Mouse (Mus musculus): ENCODE measurements around the gene Smyd2. TPM values are rescaled to one million over a fixed set of nuclear protein-coding genes. Genes with fewer than 3 reads are reported as not detected.

Gene Smyd2
- total and polyA plus RNA-seq, 3 experiments = 140 to 146 TPM; not detected in 1

- Histone ChIP-seq H3K9me3 (replicated peaks; ENCODE audit: insufficient read depth, low read length) (no peaks in the 10 kb centered on the region), H3K4me1 (ENCODE audit: control insufficient read depth in 1 of 2, insufficient read depth in 2 of 2, low read length in 2 of 2) (peaks cover 0 to 2% of the 10 kb centered on the region in 2 experiments; a peak in 1 of 4 replicates), H3K79me2 (ENCODE audit: control insufficient read depth, insufficient read depth, low read length, poor library complexity) (no peaks in the 10 kb centered on the region), H3K4me3 (ENCODE audit: control insufficient read depth in 1 of 2, insufficient read depth in 1 of 2, low read depth in 2 of 2, low read length in 2 of 2) (no peak overlapping the region), H3K27ac (ENCODE audit: control insufficient read depth, low read depth, low read length) (no peak overlapping the region), H3K36me3 (ENCODE audit: control insufficient read depth in 1 of 2, insufficient read depth in 2 of 2, low read length in 2 of 2) (no peaks in the 10 kb centered on the region; a peak in 1 of 4 replicates), H3K27me3 (ENCODE audit: control insufficient read depth in 1 of 2, insufficient read depth in 2 of 2, low read length in 2 of 2) (no peaks in the 10 kb centered on the region), H3K9ac (ENCODE audit: control insufficient read depth, low read depth, low read length, poor library complexity, severe bottlenecking) (no peak overlapping the region)
- TF ChIP-seq POLR2A (IDR thresholded peaks at IDR 0.05; ENCODE audit: control insufficient read depth in 1 of 2, insufficient read depth in 1 of 2, low read depth in 1 of 2, low read length in 2 of 2, poor library complexity in 1 of 2) (no peak), USF2 (IDR thresholded peaks at IDR 0.05; ENCODE audit: borderline replicate concordance in 1 of 2, insufficient read depth in 1 of 2, low read depth in 1 of 2, low read length in 2 of 2) (no peak), CTCF (IDR thresholded peaks at IDR 0.05 in 2 of 3, conservative IDR thresholded peaks at IDR 0.05 in 1 of 3; ENCODE audit: control insufficient read depth in 1 of 3, insufficient read depth in 1 of 3, low read depth in 2 of 3, low read length in 3 of 3, poor library complexity in 1 of 3, severe bottlenecking in 1 of 3) (no peak), MAFK (IDR thresholded peaks at IDR 0.05; ENCODE audit: borderline replicate concordance, low read depth, low read length) (no peak), MAX (IDR thresholded peaks at IDR 0.05; ENCODE audit: low read length) (no peak), TCF12 (IDR thresholded peaks at IDR 0.05; ENCODE audit: low read depth, low read length) (no peak), GATA1 (IDR thresholded peaks at IDR 0.05; ENCODE audit: low read depth, low read length) (no peak)
- DNase-seq (ENCODE audit: low read depth, low spot score) = no peak
These were observed 70.1 kb downstream of the Smyd2 start for GRCm38 (mm10) chr1:189852051-189852450.

GRCm38 (mm10) chr1:189849550-189849949, 72.6 kb downstream of the Smyd2 start:
- Histone ChIP-seq H3K9ac (ENCODE audit: control insufficient read depth, low read depth, low read length, poor library complexity, severe bottlenecking) (no peak overlapping the region), H3K79me2 (ENCODE audit: control insufficient read depth, insufficient read depth, low read length, poor library complexity) (no peaks in the 10 kb centered on the region), H3K9me3 (replicated peaks; ENCODE audit: insufficient read depth, low read length) (no peaks in the 10 kb centered on the region), H3K4me3 (ENCODE audit: control insufficient read depth in 1 of 2, insufficient read depth in 1 of 2, low read depth in 2 of 2, low read length in 2 of 2) (no peak overlapping the region), H3K4me1 (ENCODE audit: control insufficient read depth in 1 of 2, insufficient read depth in 2 of 2, low read length in 2 of 2) (peaks cover 0 to under 1% of the 10 kb centered on the region in 2 experiments; a peak in 1 of 4 replicates), H3K27me3 (ENCODE audit: control insufficient read depth in 1 of 2, insufficient read depth in 2 of 2, low read length in 2 of 2) (no peaks in the 10 kb centered on the region), H3K27ac (ENCODE audit: control insufficient read depth, low read depth, low read length) (no peak overlapping the region), H3K36me3 (ENCODE audit: control insufficient read depth in 1 of 2, insufficient read depth in 2 of 2, low read length in 2 of 2) (no peaks in the 10 kb centered on the region)
- DNase-seq (ENCODE audit: low read depth, low spot score) = no peak
- TF ChIP-seq MAFK (IDR thresholded peaks at IDR 0.05; ENCODE audit: borderline replicate concordance, low read depth, low read length) = no peak
- no peak for TF ChIP-seq TCF12 (IDR thresholded peaks at IDR 0.05; ENCODE audit: low read depth, low read length)
- no peak for TF ChIP-seq CHD2 (IDR thresholded peaks at IDR 0.05; ENCODE audit: low read length)
- TF ChIP-seq POLR2A (IDR thresholded peaks at IDR 0.05; ENCODE audit: control insufficient read depth in 1 of 2, insufficient read depth in 1 of 2, low read depth in 1 of 2, low read length in 2 of 2, poor library complexity in 1 of 2) = no peak
- no peak for TF ChIP-seq MAZ (IDR thresholded peaks at IDR 0.05; ENCODE audit: low read depth, low read length)
- no peak for TF ChIP-seq ZKSCAN1 (IDR thresholded peaks at IDR 0.05; ENCODE audit: low read depth, low read length)
- no peak for TF ChIP-seq POLR2AphosphoS2 (IDR thresholded peaks at IDR 0.05; ENCODE audit: low read length)
- no peak for TF ChIP-seq JUND (IDR thresholded peaks at IDR 0.05; ENCODE audit: low read depth, low read length)
- TF ChIP-seq NELFE (IDR thresholded peaks at IDR 0.05; ENCODE audit: low read depth, low read length) = no peak
- TF ChIP-seq MXI1 (IDR thresholded peaks at IDR 0.05; ENCODE audit: low read depth, low read length) = no peak
- TF ChIP-seq ZMIZ1 (IDR thresholded peaks at IDR 0.05; ENCODE audit: low read depth, low read length) = no peak
- no peak for TF ChIP-seq RCOR1 (IDR thresholded peaks at IDR 0.05; ENCODE audit: low read depth, low read length)
- no peak for TF ChIP-seq EP300 (IDR thresholded peaks at IDR 0.05; ENCODE audit: low read depth in 1 of 2, low read length in 2 of 2)
- no peak for TF ChIP-seq MAX (IDR thresholded peaks at IDR 0.05; ENCODE audit: low read length)
- no peak for TF ChIP-seq TBP (IDR thresholded peaks at IDR 0.05; ENCODE audit: low read depth, low read length)
- TF ChIP-seq KAT2A (conservative IDR thresholded peaks at IDR 0.05; ENCODE audit: low read depth, low read length) = no peak

Data from MEL (cell line).